Mouse (Mus musculus): ENCODE results near the gene Vwa3b.

GRCm38 (mm10) chr1:37113781-37114180 lies 87.4 kb downstream of the Vwa3b start:
- no peak for TF ChIP-seq MYOD1 (IDR thresholded peaks at IDR 0.05; ENCODE audit: control insufficient read depth in 1 of 3, insufficient read length in 2 of 3, low read depth in 2 of 3)
- TF ChIP-seq POLR2AphosphoS2 (IDR thresholded peaks at IDR 0.05; ENCODE audit: insufficient read length, low read depth): no peak
- no peak for TF ChIP-seq POLR2A (IDR thresholded peaks at IDR 0.05; ENCODE audit: insufficient read length, low read depth)
- TF ChIP-seq USF1 (IDR thresholded peaks at IDR 0.05; ENCODE audit: low read depth): no peak
- no peak for TF ChIP-seq MAX (IDR thresholded peaks at IDR 0.05; ENCODE audit: low read depth)
- no peak for TF ChIP-seq E2F4 (IDR thresholded peaks at IDR 0.05; ENCODE audit: insufficient read depth)

Measured in myocyte (in vitro differentiated cells).